Comparison of ENCODE assay signal across 17 mouse cellular contexts in genomic region chr5:17135489-17135888, GRCm38 (mm10).
DNase-seq lines count a peak whose midpoint lies in the region; ATAC-seq and TF ChIP-seq lines count a peak whose summit lies in the region.
"Had no signal": no experiment of that assay in that cellular context is flagged by ENCODE, and none has a peak within 500 bp of the region (broad histone marks: within the 10 kb centered on the region; RNA-seq: fewer than 3 reads in every experiment).

No protein-coding gene starts in this region.

- CTCF ChIA-PET in Patski (lab: Charles Lee), result interaction anchor here (0.7 to 0.9 kb wide), 2 partner anchors 76 to 188 kb away, joined by 3 read pairs; no protein-coding TSS in a partner anchor

- DNase-seq in lung, adult 18-20 months, result peak; percentile 9 to 12
- no peak for DNase-seq in lung, adult 2 months
- peak; percentile 35 for DNase-seq in Patski (ENCODE audit: low read depth, low spot score)
- DNase-seq in embryo, embryonic 11 days, result peak; percentile 14
- peak; percentile 25 for DNase-seq in lung, postnatal 25 days (ENCODE audit: low spot score)
- DNase-seq in right cerebral cortex, postnatal 25 days, result no peak
- no peak for DNase-seq in right cerebral cortex, postnatal 10 days (ENCODE audit: low spot score in 2 of 2)
- DNase-seq: adrenal gland, postnatal 10 days; cerebellum, adult 18-20 months; gastrocnemius, postnatal 25 days; kidney, adult 2 months; kidney, postnatal 4 days; liver, postnatal 0 days had no signal

- TF ChIP-seq CTCF in lung, adult 2 months (IDR thresholded peaks at IDR 0.05; ENCODE audit: insufficient read depth, low read length), result no peak
- TF ChIP-seq CTCF in Patski (IDR thresholded peaks at IDR 0.05), result no peak

- WGBS in lung, adult 2 months, result 17% methylated on average over 5 of the region's 5 CpGs

- H3K4me3 ChIP-seq in lung, adult 2 months (replicated peaks; ENCODE audit: extremely low read depth, low read depth, low read length), result no peak overlapping the region
- H3K4me3 ChIP-seq: heart, embryonic 10.5 days; hindbrain, embryonic 13.5 days; limb, embryonic 13.5 days; stomach, embryonic 15.5 days had no signal

- no peak for TF ChIP-seq POLR2A in lung, adult 2 months (IDR thresholded peaks at IDR 0.05; ENCODE audit: borderline replicate concordance, extremely low read depth, low read depth, low read length)

- no peaks in the 10 kb centered on the region for H3K4me1 ChIP-seq in lung, adult 2 months (ENCODE audit: control insufficient read depth, insufficient read depth, low read length)
- H3K4me1 ChIP-seq: hindbrain, embryonic 13.5 days; limb, embryonic 13.5 days; stomach, embryonic 15.5 days had no signal

- in situ Hi-C loops in Patski (cut with MboI; ENCODE audit: low pct_unique_long_range_greater_than_20kb), result no loop called here

- ATAC-seq in Patski, result peak; percentile 85
- ATAC-seq: liver, postnatal 0 days had no signal

- H3K27me3 ChIP-seq in Patski, result no peaks in the 10 kb centered on the region
- H3K27me3 ChIP-seq: hindbrain, embryonic 13.5 days; limb, embryonic 13.5 days; stomach, embryonic 15.5 days had no signal

- POLR2A ChIA-PET in Patski (lab: Charles Lee), result no interaction called here

Comparison
In these comparisons a context has a peak if more than half of its experiments do, and no peak if none do; other contexts are left out.
1. DNase-seq: peak in lung, adult 18-20 months (2 of 2), Patski (single experiment), embryo, embryonic 11 days (single experiment) and lung, postnatal 25 days (single experiment); none in lung, adult 2 months (single experiment), right cerebral cortex, postnatal 25 days (single experiment) and right cerebral cortex, postnatal 10 days (0 of 2).